Mouse (Mus musculus): Measurements from ENCODE around the gene Nrxn3.

Nrxn3 gene

DNA sequence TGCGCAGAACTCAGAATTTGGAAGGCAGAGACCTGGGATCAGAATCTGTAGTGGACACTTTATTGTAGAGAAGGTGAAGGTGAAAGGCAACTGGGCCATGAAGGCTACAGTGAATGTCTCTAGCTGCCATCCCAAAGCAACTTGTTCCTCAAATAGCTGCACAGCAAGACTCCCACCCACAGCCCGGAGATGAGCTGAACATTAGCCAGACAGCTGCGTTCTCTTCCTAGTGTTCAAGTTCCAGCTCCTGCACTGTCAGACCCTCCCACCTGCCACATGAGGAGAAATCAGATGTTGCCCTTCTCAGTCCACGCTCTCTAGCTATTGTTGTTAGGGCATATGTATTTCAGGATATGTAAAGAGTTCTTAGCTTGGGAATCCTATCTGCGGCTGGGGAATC is 94.2 kb downstream of the Nrxn3 start:
- DNase-seq = no peak

DNA sequence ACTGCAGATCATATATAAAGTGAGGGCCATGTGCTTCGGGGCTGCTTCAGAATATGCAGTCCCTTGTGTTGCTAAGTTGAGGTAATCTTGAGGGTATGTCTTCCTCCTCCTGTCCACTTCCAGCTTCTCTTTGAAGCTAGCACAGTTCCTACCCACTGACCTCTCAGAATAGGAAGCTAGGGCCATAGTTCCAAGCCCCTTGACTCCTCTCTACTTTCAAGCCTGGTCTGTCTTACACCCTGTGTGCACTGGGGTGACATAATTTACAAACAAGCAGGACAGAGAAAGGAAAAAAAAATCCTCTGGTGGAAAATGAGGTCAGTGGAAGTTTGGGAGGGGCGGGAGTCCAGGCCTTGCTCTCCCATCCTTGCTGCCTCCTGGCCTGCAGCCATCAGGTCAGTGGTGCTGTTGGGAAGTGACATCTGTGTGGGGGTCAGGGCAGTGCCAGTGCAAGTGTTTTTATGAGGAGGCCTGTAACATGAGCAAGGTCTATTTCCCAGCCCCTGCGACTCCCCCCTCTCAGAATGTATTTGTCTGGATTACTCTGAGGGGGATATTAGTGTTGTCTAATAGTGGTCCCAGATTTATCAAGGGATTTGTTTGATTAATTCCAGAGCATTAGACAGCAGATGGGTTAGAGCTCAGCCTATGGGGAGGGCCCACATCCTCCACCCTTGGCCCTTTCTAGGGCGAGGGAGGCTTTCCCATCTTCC is 96.1 kb downstream of the Nrxn3 start:
- DNase-seq = no peak

DNA sequence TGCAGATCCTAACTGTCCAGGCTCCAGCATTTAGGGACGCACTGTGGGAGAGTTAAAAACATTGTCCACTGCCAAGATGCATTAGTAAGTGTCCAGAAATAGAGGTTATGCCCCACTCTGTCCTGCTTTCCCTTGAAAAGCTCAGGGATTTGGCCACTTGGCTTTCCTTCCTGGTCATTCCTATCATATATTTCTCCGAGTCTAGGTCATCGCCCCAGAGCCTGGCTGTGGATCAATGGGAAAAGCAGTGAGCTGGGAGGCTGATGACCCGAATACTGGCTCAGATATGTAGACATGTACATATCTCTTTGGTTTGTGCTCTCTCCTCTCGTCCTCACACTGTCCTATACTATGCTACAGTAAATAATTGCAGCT is 96.6 kb downstream of the Nrxn3 start:
- no peak for DNase-seq

DNA sequence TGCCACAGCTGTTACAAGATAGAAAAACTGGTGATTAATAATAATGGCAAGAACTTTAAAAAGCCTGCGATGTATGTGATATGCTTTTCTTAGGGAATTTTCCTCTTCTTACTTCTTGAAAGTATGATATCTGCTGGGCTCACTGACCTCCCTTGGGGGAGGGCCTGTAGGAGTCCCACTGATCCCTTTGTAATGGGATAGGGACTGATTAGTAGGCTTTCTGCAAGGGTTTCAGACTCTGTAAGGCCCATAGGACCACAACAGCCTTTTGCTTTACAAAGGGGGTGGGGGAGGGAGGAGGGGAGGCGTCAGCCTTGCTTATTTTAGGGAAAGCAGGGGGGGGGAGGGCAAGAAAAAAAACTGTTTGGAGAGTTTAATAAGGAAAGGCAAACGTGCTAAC is 97.5 kb downstream of the Nrxn3 start:
- DNase-seq = no peak

DNA sequence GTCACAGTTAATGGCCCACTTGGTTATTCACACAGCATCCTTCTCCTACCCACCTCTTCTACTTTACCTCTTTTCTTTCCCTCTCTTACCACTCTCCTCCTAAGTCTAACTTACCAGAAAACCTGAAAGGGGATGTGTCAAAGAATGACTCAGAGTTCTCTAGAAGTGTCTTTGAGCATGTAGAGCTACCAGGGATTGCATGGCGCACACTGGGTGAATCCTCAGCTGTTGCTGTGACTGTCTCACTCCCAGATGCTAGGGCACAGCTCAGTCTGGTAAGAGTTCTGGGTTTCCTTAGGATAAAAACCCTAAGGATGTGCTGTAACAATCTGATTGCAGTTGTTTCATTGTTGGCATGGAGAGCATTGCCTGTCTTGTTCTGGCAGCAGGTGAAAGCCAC is 108.2 kb downstream of the Nrxn3 start:
- no peak for DNase-seq

DNA sequence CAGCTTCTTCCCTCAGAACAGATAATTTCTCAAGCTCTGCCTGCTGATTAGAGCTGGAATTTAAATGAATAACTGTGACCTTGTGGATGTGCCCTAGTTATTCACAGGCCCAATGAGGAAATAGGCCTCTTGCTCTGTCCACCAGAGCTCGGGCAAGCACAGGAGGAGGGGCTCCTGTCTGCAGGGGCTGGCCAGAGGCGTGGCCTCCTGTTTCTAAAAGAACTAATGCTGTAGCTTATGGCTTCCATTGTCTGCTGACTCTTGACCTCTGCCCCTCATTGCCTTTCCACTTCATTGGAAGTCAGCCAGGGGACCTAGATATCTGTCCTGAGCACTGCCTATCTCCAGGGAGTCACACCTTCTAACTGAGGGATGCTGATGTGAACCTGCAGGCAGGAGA is 113.1 kb downstream of the Nrxn3 start:
- no peak for DNase-seq

DNA sequence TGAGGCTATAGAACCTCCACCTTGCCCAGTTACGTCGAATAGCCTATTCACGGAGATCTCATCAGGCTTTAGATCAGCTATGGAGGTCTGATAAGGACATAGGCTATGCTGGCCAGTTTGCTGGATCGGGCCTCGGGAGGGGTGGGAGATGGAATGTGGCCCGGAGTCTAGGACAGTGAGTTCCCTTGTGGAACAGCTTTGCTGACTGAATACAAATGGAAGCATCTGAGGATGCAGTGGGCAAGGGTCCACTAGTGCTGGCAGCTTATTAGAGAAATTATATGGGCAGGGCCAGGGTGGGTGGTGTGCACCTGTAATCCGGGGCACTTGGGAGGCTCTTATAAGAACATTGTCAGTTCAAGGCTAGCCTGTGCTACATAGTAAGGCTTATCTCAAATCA is 117.0 kb downstream of the Nrxn3 start:
- no peak for DNase-seq

DNA sequence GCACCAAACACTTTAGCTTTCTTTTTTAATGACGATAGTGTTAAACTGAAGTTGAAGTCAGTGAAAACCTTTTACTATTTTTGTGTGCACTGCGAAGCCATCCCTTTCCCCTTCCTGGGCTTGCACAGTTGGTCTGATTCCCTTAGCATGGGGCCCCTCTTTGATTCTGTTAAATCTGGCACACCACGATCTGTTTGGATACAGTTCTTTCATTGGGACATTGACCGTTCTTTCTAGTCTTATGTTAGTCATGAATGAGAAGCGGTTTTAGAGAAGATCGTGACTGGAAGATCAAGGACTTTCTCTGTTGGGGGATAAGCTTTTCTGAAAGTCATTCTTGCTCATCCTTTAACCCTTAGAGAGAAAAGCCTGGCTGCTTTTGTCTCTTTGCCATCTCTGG is 118.7 kb downstream of the Nrxn3 start:
- no peak for DNase-seq

DNA sequence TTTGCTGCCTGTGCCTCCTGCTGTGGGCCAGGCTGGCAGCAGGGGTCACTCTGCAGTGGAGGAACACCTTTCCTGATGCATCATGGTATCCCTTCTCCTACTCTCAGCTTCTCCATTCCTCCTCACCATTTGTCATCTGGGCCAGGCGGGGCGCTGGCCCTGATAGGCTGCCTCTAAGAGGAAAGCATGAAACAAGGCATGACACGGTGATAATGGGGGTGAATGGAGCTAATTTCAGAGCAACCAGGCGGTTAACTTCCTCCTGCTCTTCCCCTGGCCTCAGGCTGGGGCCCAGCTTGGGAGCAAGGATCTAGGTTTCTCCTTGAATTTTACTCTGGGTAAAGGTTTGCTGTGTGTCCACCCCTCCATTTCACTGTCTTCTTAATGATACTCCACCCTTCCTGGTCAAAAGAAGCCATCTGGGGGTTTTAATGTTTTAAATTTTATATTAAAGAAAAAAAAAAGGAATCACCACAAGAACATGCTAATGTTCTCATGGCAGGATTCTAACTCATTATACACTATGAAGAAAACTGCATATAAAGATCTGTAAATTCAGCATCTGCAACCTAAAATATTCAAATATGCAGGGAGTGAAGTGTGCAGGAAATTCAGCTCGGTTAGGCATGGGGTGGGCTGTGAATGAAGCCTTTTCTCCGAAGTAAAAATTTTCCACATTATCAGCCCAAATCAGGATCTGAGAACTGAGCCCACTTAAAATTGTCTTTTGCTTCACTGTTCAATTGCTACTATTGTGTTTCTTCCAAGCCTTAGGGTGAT is 127.9 kb downstream of the Nrxn3 start:
- no peak for DNase-seq

DNA sequence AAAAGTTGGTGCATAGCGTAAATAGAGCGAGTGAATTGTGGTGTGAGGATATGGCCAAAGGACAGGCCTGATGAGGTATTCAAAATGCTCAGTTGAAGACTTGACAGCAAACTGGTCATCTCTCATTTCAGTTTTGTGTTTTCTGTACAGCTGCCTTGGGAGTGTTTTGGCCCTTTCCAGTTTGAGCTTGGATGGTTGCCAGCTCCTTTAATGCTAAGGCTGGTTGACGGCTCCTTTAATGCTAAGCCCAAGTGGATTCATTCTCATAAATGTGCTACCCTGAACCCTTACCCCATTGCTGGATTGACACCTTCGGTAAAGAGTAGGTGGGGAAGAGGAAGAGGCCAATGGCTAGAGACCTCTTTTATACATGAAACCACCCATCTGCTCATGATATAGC is 131.4 kb downstream of the Nrxn3 start:
- DNase-seq = no peak

DNA sequence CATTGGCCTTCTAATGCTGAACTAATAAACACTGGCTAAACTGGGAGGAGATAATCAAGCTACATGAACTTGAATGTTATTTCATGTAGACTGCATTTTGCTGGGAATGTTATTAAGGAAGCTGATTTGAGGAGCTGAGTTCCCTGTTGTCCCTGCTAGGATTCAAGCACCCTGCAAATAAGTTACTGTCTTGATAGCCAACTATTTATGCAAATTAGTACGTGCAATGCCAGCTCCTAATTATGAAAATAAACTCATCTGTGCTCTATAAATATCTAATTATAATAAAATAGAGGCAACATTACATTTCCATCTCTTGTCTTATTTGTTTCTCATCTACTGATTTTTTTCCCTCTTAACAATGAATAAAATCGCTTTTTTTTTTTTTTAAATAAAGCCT is 135.0 kb downstream of the Nrxn3 start:
- no peak for DNase-seq

DNA sequence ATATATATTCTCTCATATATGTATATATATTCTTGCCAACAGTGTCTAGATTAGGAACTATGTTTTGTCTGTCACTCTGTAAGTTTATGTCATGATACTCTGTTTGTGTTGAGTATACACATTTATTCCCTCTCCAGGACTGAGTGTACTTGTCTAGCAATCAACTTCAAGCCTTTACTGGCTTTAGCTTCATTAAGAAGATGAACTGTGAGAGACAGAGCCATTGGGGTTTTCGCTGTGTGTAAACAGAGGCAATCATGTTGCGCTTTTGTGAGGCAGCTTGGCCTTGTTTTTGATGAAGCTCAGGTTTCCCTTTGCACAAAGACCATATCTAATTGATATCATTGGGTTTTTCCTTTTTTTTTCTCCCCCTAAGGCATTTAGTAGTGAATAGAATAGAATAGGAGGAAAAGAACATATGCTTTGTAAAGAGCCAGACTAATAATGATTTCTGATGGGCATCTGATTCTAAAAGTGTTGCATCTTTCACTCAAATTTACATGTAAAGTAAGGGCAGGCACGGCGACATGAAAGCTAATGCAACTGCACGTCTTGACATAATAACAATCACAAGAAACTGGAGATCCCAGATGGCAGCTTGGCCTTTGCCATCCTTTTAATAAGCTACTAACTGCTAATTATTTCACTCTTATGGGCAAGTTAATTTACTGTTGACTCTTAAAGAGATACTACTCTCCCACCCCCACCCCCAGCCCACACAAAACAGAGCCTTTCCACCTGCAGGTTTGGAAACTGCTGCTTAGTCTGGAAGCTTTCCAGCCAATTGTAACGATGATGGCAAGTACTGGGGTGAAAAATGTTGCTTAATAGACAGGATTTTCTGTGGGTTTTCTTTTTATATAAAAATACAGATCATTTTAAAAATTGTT is 137.0 kb downstream of the Nrxn3 start:
- no peak for DNase-seq

DNA sequence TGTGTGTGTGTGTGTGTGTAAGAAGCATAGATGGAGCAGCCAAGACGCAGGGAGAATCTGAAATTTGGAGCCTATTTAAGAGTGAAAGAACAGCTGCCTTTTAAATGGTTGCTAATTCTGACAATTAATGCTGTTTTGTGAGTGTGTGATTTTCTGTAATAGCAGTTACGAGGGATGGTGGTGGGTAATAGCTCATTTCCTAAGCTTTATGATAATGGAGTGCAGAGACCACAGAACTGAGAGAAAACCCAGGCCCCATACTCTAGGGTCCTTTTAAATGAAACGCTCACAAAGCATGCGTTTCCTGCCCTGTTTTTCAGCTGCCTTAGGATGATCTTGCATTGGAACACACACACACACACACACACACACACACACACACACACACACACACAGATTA is 137.7 kb downstream of the Nrxn3 start:
- DNase-seq = no peak

DNA sequence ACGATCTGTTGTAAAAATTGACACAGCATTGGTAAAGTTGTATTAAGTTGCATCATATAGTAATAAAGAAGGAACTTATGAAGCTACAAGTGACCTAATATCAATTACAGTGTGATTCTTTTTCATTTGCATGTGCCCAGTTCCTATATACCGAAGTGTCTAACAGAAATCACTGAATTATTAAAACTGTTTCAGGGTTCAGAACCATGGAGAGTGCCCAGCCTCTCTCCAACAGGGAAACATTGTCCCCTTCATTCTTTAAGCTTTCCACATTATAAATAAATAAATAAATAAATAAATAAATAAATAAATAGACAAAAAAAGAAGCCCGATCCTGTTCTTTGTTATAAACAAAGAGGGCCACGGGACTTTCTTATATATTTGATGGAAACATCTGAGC is 140.4 kb downstream of the Nrxn3 start:
- DNase-seq = no peak

DNA sequence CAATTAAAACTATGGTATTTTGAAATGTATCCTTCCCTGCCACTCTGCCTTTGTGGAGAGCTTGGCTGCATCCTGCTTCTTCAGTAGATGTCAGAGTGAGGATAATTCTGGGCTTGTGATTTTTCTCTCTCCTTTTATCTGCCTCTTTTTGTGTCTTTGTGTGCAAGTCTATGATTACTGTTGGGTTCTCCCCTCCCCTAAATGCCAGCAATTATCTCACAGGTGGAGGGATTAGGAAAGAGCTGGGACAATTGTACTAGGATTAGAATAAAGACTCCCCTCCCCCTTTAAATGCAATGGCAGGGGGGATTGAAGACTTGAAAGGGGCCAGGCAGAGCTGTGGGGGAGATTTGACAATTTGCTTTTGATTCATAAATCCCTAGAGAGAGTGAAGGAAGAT is 145.6 kb downstream of the Nrxn3 start:
- no peak for DNase-seq

DNA sequence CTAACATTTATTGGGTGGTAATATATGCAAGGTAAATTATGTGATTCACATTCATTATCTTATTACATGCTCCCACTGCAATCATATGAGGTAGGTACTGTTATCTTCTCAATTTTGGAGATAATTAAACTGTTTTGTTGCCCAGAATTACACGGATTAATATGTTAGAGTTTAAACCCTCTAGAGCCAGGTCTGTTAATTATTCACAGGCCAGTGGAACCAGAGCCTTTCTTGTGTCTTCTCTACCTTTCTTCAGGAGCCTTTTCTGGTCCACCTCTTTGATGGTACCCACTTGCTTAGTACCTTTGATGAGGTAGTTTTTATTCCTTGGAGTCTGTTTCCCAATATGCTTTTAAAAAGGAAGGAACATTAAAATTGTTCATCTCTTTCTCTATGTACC is 174.7 kb downstream of the Nrxn3 start:
- no peak for DNase-seq

DNA sequence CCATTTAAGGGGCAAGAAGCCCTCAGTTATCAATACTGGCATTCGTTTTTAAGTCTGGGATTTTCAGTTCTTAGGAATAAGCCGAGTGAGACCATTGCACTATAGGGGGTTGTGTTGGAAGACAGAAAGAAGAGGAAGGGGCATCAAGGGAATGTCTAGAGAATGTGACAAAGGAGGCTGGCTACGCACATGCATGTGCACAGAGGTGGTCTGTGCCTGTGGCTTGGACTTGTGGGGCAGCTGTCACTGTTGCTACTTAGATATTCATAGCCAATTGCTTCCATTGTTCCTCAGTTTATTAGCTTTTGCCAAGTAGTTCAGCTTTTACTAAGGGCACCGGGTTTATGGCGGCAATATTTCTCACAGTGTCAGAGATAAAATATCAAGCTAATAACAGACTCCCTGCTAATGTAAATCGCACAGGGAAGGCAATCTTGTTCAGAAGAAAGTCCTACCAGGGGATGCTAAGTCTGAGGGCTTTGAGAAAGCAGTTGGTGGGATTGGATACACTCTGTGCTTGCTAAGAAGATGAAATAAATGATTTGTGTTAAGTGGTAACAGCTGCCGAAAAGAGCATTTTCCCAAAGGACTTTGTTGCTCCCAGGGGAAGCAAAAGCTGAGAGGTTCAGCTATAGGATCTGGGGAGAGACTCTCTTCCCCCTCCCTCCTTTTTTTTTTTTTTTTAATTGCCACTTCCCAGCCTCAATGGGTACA is 177.5 kb downstream of the Nrxn3 start:
- no peak for DNase-seq

DNA sequence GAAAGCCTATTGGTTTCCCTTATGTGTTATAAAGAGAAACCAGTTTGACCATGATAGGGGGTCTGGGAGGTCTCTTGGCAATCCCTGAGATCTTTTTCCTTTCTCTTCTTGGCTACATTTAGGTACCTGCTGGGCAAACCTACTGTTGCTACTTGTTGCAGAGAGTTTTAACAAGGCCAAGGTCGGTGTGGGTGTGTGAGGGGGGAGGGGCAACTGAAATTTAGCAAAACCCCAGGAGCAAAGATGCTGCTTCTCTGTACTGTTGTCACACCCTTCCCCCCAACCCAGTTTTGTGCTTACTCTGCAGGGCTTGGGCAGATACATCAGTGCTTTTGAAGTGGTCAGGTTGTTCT is 178.0 kb downstream of the Nrxn3 start:
- DNase-seq = no peak

DNA sequence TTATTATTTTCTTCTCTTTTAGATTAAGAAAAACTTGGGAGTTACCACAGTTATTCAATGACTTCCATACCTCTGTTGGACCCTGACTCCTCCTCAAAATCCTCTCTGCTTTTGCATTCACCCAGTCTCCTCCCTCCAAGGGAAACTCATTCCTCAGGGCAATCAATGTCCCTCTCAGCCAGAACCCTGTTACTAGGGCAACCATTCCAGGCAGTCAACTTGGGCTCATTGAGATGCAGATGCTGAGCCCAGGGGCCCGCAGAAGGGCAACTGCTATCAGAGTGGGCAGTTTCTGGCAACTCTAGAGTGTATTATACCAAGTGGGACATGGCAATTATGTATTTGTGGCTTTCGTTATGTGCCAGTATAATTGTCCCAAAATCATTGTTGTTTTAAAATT is 188.1 kb downstream of the Nrxn3 start:
- DNase-seq = no peak

DNA sequence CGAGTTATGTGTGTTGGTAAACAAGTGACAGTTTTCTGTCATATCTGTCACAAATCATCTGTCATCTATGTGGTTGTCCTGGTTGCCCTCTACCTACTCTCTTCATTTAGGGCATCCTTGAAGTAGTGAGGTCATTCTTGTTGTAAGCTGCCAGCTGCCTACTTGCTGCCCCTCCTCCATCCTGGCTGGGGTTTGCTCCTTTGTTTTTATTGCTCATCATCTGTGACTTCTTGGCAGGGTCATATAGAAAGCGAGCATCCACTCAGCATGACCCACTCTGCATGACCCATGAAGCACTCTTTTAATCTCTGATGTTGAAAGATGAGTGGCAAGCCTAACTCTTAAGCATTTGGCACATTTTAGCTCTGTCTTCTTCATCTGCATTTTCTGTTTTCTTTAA is 194.1 kb downstream of the Nrxn3 start:
- no peak for DNase-seq

DNA sequence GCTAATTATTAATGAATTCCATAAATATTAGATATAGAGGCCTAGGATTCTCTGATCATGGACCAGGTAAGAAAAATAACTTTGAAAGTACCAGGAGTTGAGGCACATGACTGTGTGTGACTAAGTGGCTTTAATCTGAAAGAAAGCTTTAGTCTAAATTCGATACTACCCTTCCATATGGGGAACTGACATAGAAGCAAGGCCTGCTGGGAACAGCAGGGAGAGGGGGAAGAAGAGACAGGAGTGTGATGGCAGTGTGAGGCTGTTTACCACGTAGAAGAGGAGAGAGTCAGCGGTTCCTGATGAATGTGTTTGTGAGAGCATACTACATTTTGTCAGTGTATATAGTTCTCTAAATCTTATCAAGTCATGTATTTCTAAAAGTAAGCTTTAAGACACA is 202.2 kb downstream of the Nrxn3 start:
- DNase-seq = no peak

DNA sequence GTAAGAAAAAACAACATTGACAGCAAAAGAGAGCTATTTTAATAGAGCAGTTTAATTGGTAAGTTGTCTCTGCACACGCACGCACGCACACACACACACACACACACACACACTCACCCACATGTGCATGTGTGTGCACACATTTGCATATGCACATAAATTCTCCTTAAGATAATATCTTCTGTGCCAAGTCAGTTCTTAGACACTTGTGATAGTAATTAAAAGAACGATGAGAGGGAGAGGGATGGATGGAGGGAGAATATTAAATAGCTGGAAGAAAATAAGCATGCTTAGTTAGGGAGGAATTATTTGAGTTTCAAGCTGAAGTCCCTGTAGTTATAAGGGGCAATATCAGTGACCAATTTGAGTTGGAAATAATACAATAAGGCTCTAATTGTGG is 203.6 kb downstream of the Nrxn3 start:
- no peak for DNase-seq

DNA sequence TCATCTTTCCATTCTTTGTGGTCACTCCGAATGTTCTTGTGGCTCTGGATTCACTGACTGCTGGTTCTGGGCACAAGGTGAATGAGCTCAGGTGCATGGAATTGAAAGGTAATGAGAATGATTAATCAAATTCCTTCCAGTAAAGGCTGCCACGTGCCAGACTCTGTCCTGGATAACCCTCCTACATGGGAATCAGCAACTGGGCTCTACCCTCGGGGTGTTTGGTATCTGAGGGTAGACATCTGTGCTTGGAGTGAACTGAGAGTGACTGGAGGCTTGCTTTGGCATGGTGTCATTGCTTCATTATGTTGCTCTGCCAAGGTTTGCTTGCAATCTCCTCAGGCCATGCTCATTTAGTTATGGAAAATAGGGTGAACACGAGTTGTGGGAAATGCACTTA is 209.0 kb downstream of the Nrxn3 start:
- DNase-seq = no peak
